Mouse (Mus musculus) erythroblast, embryonic 14.5 days (primary cell): ENCODE measurements around the gene Tor4a.

Experiments used
- GATA1 ChIP-seq: IDR thresholded peaks from 2 replicates; pipeline ENCODE4 v1.6.1; 2012; ENCODE audit warnings: low read length, inconsistent platforms, mixed read lengths
- TAL1 ChIP-seq: IDR thresholded peaks from 3 replicates; pipeline ENCODE4 v1.6.1; 2012; ENCODE audit warnings: low read length, inconsistent platforms, mixed read lengths

DNA sequence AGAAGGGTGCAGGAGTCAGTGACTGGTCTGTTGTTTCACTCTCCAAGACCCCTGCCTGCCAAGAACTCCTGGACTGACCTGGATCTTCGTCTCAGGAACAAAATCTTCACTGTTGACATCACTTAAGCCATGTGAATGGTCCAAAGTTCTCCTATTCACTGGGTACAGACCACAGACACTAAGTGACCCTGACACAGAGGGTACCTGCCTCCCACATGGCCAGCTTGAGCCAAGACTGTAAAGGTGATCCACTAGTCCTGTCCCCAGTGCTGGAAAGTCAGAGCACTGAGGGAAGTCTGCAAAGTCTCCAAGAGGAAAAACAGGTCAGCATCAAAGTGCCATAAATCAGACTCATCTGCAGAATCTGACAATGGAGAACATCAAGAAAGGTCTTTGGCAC lies 10.9 kb upstream of the Tor4a start:
- TF ChIP-seq TAL1 (no peak), GATA1 (no peak)
